Mouse (Mus musculus): Measurements from ENCODE around the gene Tapt1. TPM values are rescaled to one million over a fixed set of nuclear protein-coding genes. Genes with fewer than 3 reads are reported as not detected.

The Tapt1 gene
- total RNA-seq, 2 experiments from 2014 or later: 43.0 to 52.3 TPM

GRCm38 (mm10) chr5:44211818-44212465 is 14.5 kb downstream of the Tapt1 start:
- no peak for DNase-seq (ENCODE audit: extremely low spot score in 1 of 2, low spot score in 2 of 2)
- intact Hi-C loops (cut with DNase I): no loop called here

GRCm38 (mm10) chr5:44207286-44207685 is 19.1 kb downstream of the Tapt1 start:
- no peak for DNase-seq (ENCODE audit: extremely low spot score in 1 of 2, low spot score in 2 of 2)
- intact Hi-C loops (cut with DNase I): no loop called here

- no peak for DNase-seq (ENCODE audit: extremely low spot score in 1 of 2, low spot score in 2 of 2)
- intact Hi-C loops (cut with DNase I): no loop called here
Measured at GRCm38 (mm10) chr5:44206651-44207050, 19.8 kb downstream of the Tapt1 start.

- intact Hi-C loops (cut with DNase I): no loop called here
- peak; percentile 16 to 33 for DNase-seq (ENCODE audit: extremely low spot score in 1 of 2, low spot score in 2 of 2)
Measured at GRCm38 (mm10) chr5:44203410-44203809, 23.0 kb downstream of the Tapt1 start.

- no peak for DNase-seq (ENCODE audit: extremely low spot score in 1 of 2, low spot score in 2 of 2)
- intact Hi-C loops (cut with DNase I): no loop called here
Measured at GRCm38 (mm10) chr5:44201665-44202064, 24.8 kb downstream of the Tapt1 start.

- intact Hi-C loops (cut with DNase I): no loop called here
- DNase-seq (ENCODE audit: extremely low spot score in 1 of 2, low spot score in 2 of 2): no peak
Measured at GRCm38 (mm10) chr5:44199109-44199508, 27.3 kb downstream of the Tapt1 start.

- intact Hi-C loops (cut with DNase I): no loop called here
Measured at GRCm38 (mm10) chr5:44198471-44198870, 28.0 kb downstream of the Tapt1 start.

GRCm38 (mm10) chr5:44197806-44198205 is 28.6 kb downstream of the Tapt1 start:
- no peak for DNase-seq (ENCODE audit: extremely low spot score in 1 of 2, low spot score in 2 of 2)
- intact Hi-C loops (cut with DNase I): no loop called here

More at GRCm38 (mm10) chr5:44198471-44198870, 28.0 kb downstream of the Tapt1 start:
- no peak for DNase-seq (ENCODE audit: extremely low spot score in 1 of 2, low spot score in 2 of 2)

- no peak for DNase-seq (ENCODE audit: extremely low spot score in 1 of 2, low spot score in 2 of 2)
- intact Hi-C loops (cut with DNase I): no loop called here
Measured at GRCm38 (mm10) chr5:44196167-44196566, 30.3 kb downstream of the Tapt1 start.

- intact Hi-C loops (cut with DNase I): no loop called here
- no peak for DNase-seq (ENCODE audit: extremely low spot score in 1 of 2, low spot score in 2 of 2)
Measured at GRCm38 (mm10) chr5:44187370-44187769, 39.1 kb downstream of the Tapt1 start.

- peak in 1 of 2 experiments; percentile 38 for DNase-seq (ENCODE audit: extremely low spot score in 1 of 2, low spot score in 2 of 2)
- intact Hi-C loops (cut with DNase I): no loop called here
Measured at GRCm38 (mm10) chr5:44181669-44182068, 44.8 kb downstream of the Tapt1 start.

GRCm38 (mm10) chr5:44180450-44180849 is 46.0 kb downstream of the Tapt1 start:
- DNase-seq (ENCODE audit: extremely low spot score in 1 of 2, low spot score in 2 of 2): no peak
- intact Hi-C loops (cut with DNase I): no loop called here

GRCm38 (mm10) chr5:44174046-44174445 is 52.4 kb downstream of the Tapt1 start:
- intact Hi-C loops (cut with DNase I): no loop called here
- no peak for DNase-seq (ENCODE audit: extremely low spot score in 1 of 2, low spot score in 2 of 2)

GRCm38 (mm10) chr5:44166866-44167265 is 59.6 kb downstream of the Tapt1 start:
- intact Hi-C loops (cut with DNase I): loop anchor here (10.0 kb wide), 1 partner anchor 98 kb away; no protein-coding TSS in a partner anchor
- no peak for DNase-seq (ENCODE audit: extremely low spot score in 1 of 2, low spot score in 2 of 2)

GRCm38 (mm10) chr5:44165854-44166253 is 60.6 kb downstream of the Tapt1 start:
- intact Hi-C loops (cut with DNase I): loop anchor here (10.0 kb wide), 1 partner anchor 99 kb away; no protein-coding TSS in a partner anchor
- DNase-seq (ENCODE audit: extremely low spot score in 1 of 2, low spot score in 2 of 2): peak in 1 of 2 experiments; percentile 38

GRCm38 (mm10) chr5:44164233-44164776 is 62.1 kb downstream of the Tapt1 start:
- intact Hi-C loops (cut with DNase I): loop anchor here (10.0 kb wide), 1 partner anchor 100 kb away; no protein-coding TSS in a partner anchor
- DNase-seq (ENCODE audit: extremely low spot score in 1 of 2, low spot score in 2 of 2): no peak

- intact Hi-C loops (cut with DNase I): loop anchor here (10.0 kb wide), 1 partner anchor 101 kb away; no protein-coding TSS in a partner anchor
- no peak for DNase-seq (ENCODE audit: extremely low spot score in 1 of 2, low spot score in 2 of 2)
Measured at GRCm38 (mm10) chr5:44163318-44163717, 63.1 kb downstream of the Tapt1 start.

GRCm38 (mm10) chr5:44162786-44163185 is 63.6 kb downstream of the Tapt1 start:
- intact Hi-C loops (cut with DNase I): loop anchor here (10.0 kb wide), 1 partner anchor 102 kb away; no protein-coding TSS in a partner anchor
- no peak for DNase-seq (ENCODE audit: extremely low spot score in 1 of 2, low spot score in 2 of 2)

- no peak for DNase-seq (ENCODE audit: extremely low spot score in 1 of 2, low spot score in 2 of 2)
- intact Hi-C loops (cut with DNase I): loop anchor here (10.0 kb wide), 1 partner anchor 105 kb away; no protein-coding TSS in a partner anchor
Measured at GRCm38 (mm10) chr5:44159679-44160438, 66.6 kb downstream of the Tapt1 start.

- intact Hi-C loops (cut with DNase I): no loop called here
- no peak for DNase-seq (ENCODE audit: extremely low spot score in 1 of 2, low spot score in 2 of 2)
Measured at GRCm38 (mm10) chr5:44159231-44159630, 67.2 kb downstream of the Tapt1 start.

Measured in left cerebral cortex, postnatal 10 days (tissue).